ENCODE assay signal across 9 mouse cellular contexts in genomic region chr7:45716952-45717917, GRCm38 (mm10). TPM values are rescaled to one million over a fixed set of nuclear protein-coding genes. Genes with fewer than 3 reads are reported as not detected.
A peak's percentile ranks its signal among the peaks of the same experiment; 100 is the strongest.
DNase-seq lines count a peak whose midpoint lies in the region; ATAC-seq lines count a peak whose summit lies in the region.
"Had no signal": no experiment of that assay in that cellular context is flagged by ENCODE, and none has a peak within 500 bp of the region (broad histone marks: within the 10 kb centered on the region; RNA-seq: fewer than 3 reads in every experiment).

No protein-coding gene starts in this region.

- H3K4me3 ChIP-seq in kidney, embryonic 16.5 days (ENCODE audit: low read length), result peak overlapping the region; percentile 97
- H3K4me3 ChIP-seq in embryonic facial prominence, embryonic 10.5 days, result peak overlapping the region; percentile 70
- H3K4me3 ChIP-seq in hindbrain, embryonic 15.5 days, result peak overlapping the region; percentile 90
- peak overlapping the region; percentile 90 for H3K4me3 ChIP-seq in midbrain, embryonic 14.5 days (replicated peaks; ENCODE audit: low read depth, low read length)

- peaks cover 43% of the 10 kb centered on the region for H3K4me1 ChIP-seq in kidney, embryonic 16.5 days (ENCODE audit: insufficient read depth, low read length)
- H3K4me1 ChIP-seq in embryonic facial prominence, embryonic 10.5 days, result peaks cover 64% of the 10 kb centered on the region
- peaks cover 48% of the 10 kb centered on the region for H3K4me1 ChIP-seq in hindbrain, embryonic 15.5 days (replicated peaks)
- peaks cover 37% of the 10 kb centered on the region for H3K4me1 ChIP-seq in midbrain, embryonic 14.5 days (ENCODE audit: control insufficient read depth, insufficient read depth, low read length)

- intact Hi-C loops in left cerebral cortex, postnatal 4 days (cut with DNase I), result no loop called here

- DNase-seq in kidney, postnatal 4 days, result no peak
- DNase-seq in embryonic facial prominence, embryonic 10.5 days (ENCODE audit: low spot score), result no peak
- DNase-seq in midbrain, embryonic 14.5 days, result no peak
- no peak for DNase-seq in gastrocnemius, adult 18-20 months (ENCODE audit: low spot score)
- no peak for DNase-seq in left cerebral cortex, postnatal 4 days
- DNase-seq in MN1 (ENCODE audit: low spot score), result no peak

- H3K9ac ChIP-seq in kidney, embryonic 16.5 days (replicated peaks; ENCODE audit: low read length), result peak overlapping the region; percentile 99
- peak overlapping the region; percentile 92 for H3K9ac ChIP-seq in hindbrain, embryonic 15.5 days
- H3K9ac ChIP-seq in midbrain, embryonic 14.5 days (replicated peaks; ENCODE audit: low read length), result peak overlapping the region; percentile 73

- peak overlapping the region; percentile 86 for H3K27ac ChIP-seq in kidney, embryonic 16.5 days (ENCODE audit: low read length)
- peak overlapping the region; percentile 93 for H3K27ac ChIP-seq in embryonic facial prominence, embryonic 10.5 days (replicated peaks)
- peak overlapping the region; percentile 92 for H3K27ac ChIP-seq in hindbrain, embryonic 15.5 days (replicated peaks)
- H3K27ac ChIP-seq in midbrain, embryonic 14.5 days (replicated peaks; ENCODE audit: low read depth, low read length), result peak overlapping the region; percentile 92

- H3K4me2 ChIP-seq in kidney, embryonic 16.5 days (replicated peaks; ENCODE audit: low read depth, low read length), result peak overlapping the region; percentile 84
- peak overlapping the region; percentile 81 for H3K4me2 ChIP-seq in hindbrain, embryonic 15.5 days
- H3K4me2 ChIP-seq in midbrain, embryonic 14.5 days (ENCODE audit: low read length), result peak overlapping the region; percentile 96

- peak; percentile 4 for ATAC-seq in kidney, embryonic 16.5 days (ENCODE audit: low FRiP score, low TSS enrichment)
- peak; percentile 19 for ATAC-seq in hindbrain, embryonic 15.5 days (ENCODE audit: low FRiP score, low read depth)
- ATAC-seq in midbrain, embryonic 14.5 days (ENCODE audit: low FRiP score, low TSS enrichment), result peak; percentile 32

- WGBS in kidney, embryonic 16.5 days, result 9% methylated on average over 31 of the region's 31 CpGs
- WGBS in embryonic facial prominence, embryonic 10.5 days, result 11% methylated on average over 31 of the region's 31 CpGs
- WGBS in hindbrain, embryonic 15.5 days, result 12% methylated on average over 31 of the region's 31 CpGs
- WGBS in midbrain, embryonic 14.5 days, result 13% methylated on average over 31 of the region's 31 CpGs

- H3K9me3 ChIP-seq in kidney, embryonic 16.5 days (ENCODE audit: low read length), result no peaks in the 10 kb centered on the region
- H3K9me3 ChIP-seq in embryonic facial prominence, embryonic 10.5 days, result no peaks in the 10 kb centered on the region
- H3K9me3 ChIP-seq in hindbrain, embryonic 15.5 days, result no peaks in the 10 kb centered on the region
- no peaks in the 10 kb centered on the region for H3K9me3 ChIP-seq in midbrain, embryonic 14.5 days (ENCODE audit: control insufficient read depth, low read length)

- peaks cover 42% of the 10 kb centered on the region for H3K36me3 ChIP-seq in kidney, embryonic 16.5 days (ENCODE audit: insufficient read depth, low read length)
- H3K36me3 ChIP-seq in embryonic facial prominence, embryonic 10.5 days (replicated peaks), result peaks cover 58% of the 10 kb centered on the region
- peaks cover 27% of the 10 kb centered on the region for H3K36me3 ChIP-seq in hindbrain, embryonic 15.5 days
- H3K36me3 ChIP-seq in midbrain, embryonic 14.5 days (ENCODE audit: control insufficient read depth, insufficient read depth, low read length), result peaks cover 46% of the 10 kb centered on the region

- no peaks in the 10 kb centered on the region for H3K27me3 ChIP-seq in kidney, embryonic 16.5 days (ENCODE audit: insufficient read depth, low read length)
- H3K27me3 ChIP-seq in embryonic facial prominence, embryonic 10.5 days (replicated peaks; ENCODE audit: low read depth, poor library complexity, severe bottlenecking), result no peaks in the 10 kb centered on the region
- no peaks in the 10 kb centered on the region for H3K27me3 ChIP-seq in hindbrain, embryonic 15.5 days
- H3K27me3 ChIP-seq in midbrain, embryonic 14.5 days (ENCODE audit: control insufficient read depth, insufficient read depth, low read length), result no peaks in the 10 kb centered on the region

RNA-seq across cellular contexts. Expression of gene Sphk2, which starts 0.6 kb away (rescaled TPM):
- polyA plus RNA-seq in kidney, embryonic 16.5 days (2015; fragmentation: Nextera tagmentation; extraction: Ambion mirVana), result 36.2 and 36.7 TPM in 2 replicates
- 41.5 and 42.1 TPM in 2 replicates for polyA plus RNA-seq in embryonic facial prominence, embryonic 10.5 days (2016; fragmentation: Nextera tagmentation; extraction: Ambion mirVana)
- polyA plus RNA-seq in hindbrain, embryonic 15.5 days (2015; fragmentation: Nextera tagmentation; extraction: Ambion mirVana), result 24.4 and 26.9 TPM in 2 replicates
- 17.2 and 19.2 TPM in 2 replicates for polyA plus RNA-seq in midbrain, embryonic 14.5 days (2014; fragmentation: Nextera tagmentation; extraction: Ambion mirVana)
- 10 to 100 TPM; 15.2 to 15.6 TPM for total RNA-seq in gastrocnemius, adult 18-20 months (2021)
- total RNA-seq in left cerebral cortex, postnatal 4 days (2021), result 10 to 100 TPM; 23.6 to 24.6 TPM

RNA-seq across cellular contexts. Expression of gene Rpl18, which starts 2.0 kb away (rescaled TPM):
- polyA plus RNA-seq in kidney, embryonic 16.5 days (2015; fragmentation: Nextera tagmentation; extraction: Ambion mirVana), result 1,042 and 1,047 TPM in 2 replicates
- 1,168 and 1,206 TPM in 2 replicates for polyA plus RNA-seq in embryonic facial prominence, embryonic 10.5 days (2016; fragmentation: Nextera tagmentation; extraction: Ambion mirVana)
- 528 and 575 TPM in 2 replicates for polyA plus RNA-seq in hindbrain, embryonic 15.5 days (2015; fragmentation: Nextera tagmentation; extraction: Ambion mirVana)
- 631 and 710 TPM in 2 replicates for polyA plus RNA-seq in midbrain, embryonic 14.5 days (2014; fragmentation: Nextera tagmentation; extraction: Ambion mirVana)
- total RNA-seq in gastrocnemius, adult 18-20 months (2021), result 100 to 1,000 TPM; 442 to 461 TPM
- total RNA-seq in left cerebral cortex, postnatal 4 days (2021), result 100 to 1,000 TPM; 640 to 672 TPM

RNA-seq across cellular contexts. Expression of gene Fam83e, which starts 3.8 kb away (rescaled TPM):
- polyA plus RNA-seq in kidney, embryonic 16.5 days (2015; fragmentation: Nextera tagmentation; extraction: Ambion mirVana), result 1.1 and 1.2 TPM in 2 replicates
- polyA plus RNA-seq in embryonic facial prominence, embryonic 10.5 days (2016; fragmentation: Nextera tagmentation; extraction: Ambion mirVana), result 1.8 and 2.2 TPM in 2 replicates
- polyA plus RNA-seq in hindbrain, embryonic 15.5 days (2015; fragmentation: Nextera tagmentation; extraction: Ambion mirVana), result 0.38 and 0.57 TPM in 2 replicates
- polyA plus RNA-seq in midbrain, embryonic 14.5 days (2014; fragmentation: Nextera tagmentation; extraction: Ambion mirVana), result 0.46 and 0.90 TPM in 2 replicates
- total RNA-seq in gastrocnemius, adult 18-20 months (2021), result under 1 TPM in 1 of 2 experiments, not detected in 1; 0.18 TPM
- 1 to 10 TPM in 1 of 2 experiments, under 1 TPM in 1; 0.62 to 1.1 TPM for total RNA-seq in left cerebral cortex, postnatal 4 days (2021)

RNA-seq across cellular contexts. Expression of gene Spaca4, which starts 8.4 kb away (rescaled TPM):
- polyA plus RNA-seq in kidney, embryonic 16.5 days (2015; fragmentation: Nextera tagmentation; extraction: Ambion mirVana), result not detected in 2 replicates
- polyA plus RNA-seq in embryonic facial prominence, embryonic 10.5 days (2016; fragmentation: Nextera tagmentation; extraction: Ambion mirVana), result 0.22 TPM in 1 of 2 replicates, not detected in the other
- not detected in 2 replicates for polyA plus RNA-seq in hindbrain, embryonic 15.5 days (2015; fragmentation: Nextera tagmentation; extraction: Ambion mirVana)
- not detected in 2 replicates for polyA plus RNA-seq in midbrain, embryonic 14.5 days (2014; fragmentation: Nextera tagmentation; extraction: Ambion mirVana)
- total RNA-seq in gastrocnemius, adult 18-20 months (2021), result not detected
- total RNA-seq in left cerebral cortex, postnatal 4 days (2021), result not detected
- polyA plus RNA-seq: brain, embryonic 14.5 days had no signal

RNA-seq across cellular contexts. Expression of gene Dbp, which starts 12.3 kb away (rescaled TPM):
- polyA plus RNA-seq in kidney, embryonic 16.5 days (2015; fragmentation: Nextera tagmentation; extraction: Ambion mirVana), result 4.1 and 4.3 TPM in 2 replicates
- polyA plus RNA-seq in embryonic facial prominence, embryonic 10.5 days (2016; fragmentation: Nextera tagmentation; extraction: Ambion mirVana), result 3.6 and 4.3 TPM in 2 replicates
- 2.9 and 4.1 TPM in 2 replicates for polyA plus RNA-seq in hindbrain, embryonic 15.5 days (2015; fragmentation: Nextera tagmentation; extraction: Ambion mirVana)
- 1.9 and 4.3 TPM in 2 replicates for polyA plus RNA-seq in midbrain, embryonic 14.5 days (2014; fragmentation: Nextera tagmentation; extraction: Ambion mirVana)
- 10 to 100 TPM; 19.4 to 22.9 TPM for total RNA-seq in gastrocnemius, adult 18-20 months (2021)
- 10 to 100 TPM; 19.1 to 22.2 TPM for total RNA-seq in left cerebral cortex, postnatal 4 days (2021)
